Mouse (Mus musculus) heart, embryonic 12.5 days (tissue): ENCODE results near the gene Emd. TPM values are rescaled to one million over a fixed set of nuclear protein-coding genes. Genes with fewer than 3 reads are reported as not detected.
A peak's percentile ranks its signal among the peaks of the same experiment; 100 is the strongest.

Source experiments
- ATAC-seq: fragments of 200-750 bp; cut with Nextera tagmentation; 2 replicates; pipeline ENCODE4 v1.8.0; 2017; ENCODE audit warnings: moderate TSS enrichment, moderate library complexity; ENCODE audit not compliant: insufficient number of reproducible peaks, low FRiP score
- H3K27ac ChIP-seq: fragments of 300-500 bp; sonication (generic); 2 replicates; pipeline ENCODE4 v1.5.1; 2016; ENCODE audit warnings: mild to moderate bottlenecking, moderate library complexity; ENCODE audit not compliant: poor library complexity, severe bottlenecking
- H3K27me3 ChIP-seq: fragments of 300-500 bp; sonication (generic); replicated peaks from 2 replicates; pipeline ENCODE4 v1.6.1; 2016; ENCODE audit warnings: mild to moderate bottlenecking, moderate library complexity
- H3K36me3 ChIP-seq: fragments of 300-500 bp; sonication (generic); 2 replicates; pipeline ENCODE4 v1.6.1; 2016; ENCODE audit warnings: mild to moderate bottlenecking, moderate library complexity
- H3K4me1 ChIP-seq: fragments of 300-500 bp; sonication (generic); replicated peaks from 2 replicates; pipeline ENCODE4 v1.6.1; 2016; ENCODE audit warnings: mild to moderate bottlenecking
- H3K4me2 ChIP-seq: fragments of 300-500 bp; sonication (generic); 2 replicates; pipeline ENCODE4 v1.6.1; 2016; ENCODE audit warnings: mild to moderate bottlenecking, moderate library complexity
- H3K4me3 ChIP-seq: fragments of 300-500 bp; sonication (generic); 2 replicates; pipeline ENCODE4 v1.5.1; 2016; ENCODE audit warnings: mild to moderate bottlenecking
- H3K9ac ChIP-seq: fragments of 300-500 bp; sonication (generic); 2 replicates; pipeline ENCODE4 v1.6.1; 2016; ENCODE audit warnings: mild to moderate bottlenecking, moderate library complexity
- H3K9me3 ChIP-seq: fragments of 300-500 bp; sonication (generic); replicated peaks from 2 replicates; pipeline ENCODE4 v1.6.1; 2016; ENCODE audit warnings: mild to moderate bottlenecking, moderate library complexity
- whole genome bisulfite sequencing: fragments of 180-500 bp; shearing (Covaris S2); methylation state at CpG from one replicate; pipeline ENCODE4 v1.1.7; 2016; 5-methylcytosine and 5-hydroxymethylcytosine counted together
- polyA plus RNA-seq: library from polyadenylated mRNA; unstranded; fragments of >200 nt; fragmentation: Nextera tagmentation; extraction: Ambion mirVana; gene quantifications from 2 replicates; pipeline ENCODE4 v1.2.1, GENCODE M21; 2016

Gene Emd
- polyA plus RNA-seq, 1 experiment from 2014 or later, result 17.3 TPM

DNA sequence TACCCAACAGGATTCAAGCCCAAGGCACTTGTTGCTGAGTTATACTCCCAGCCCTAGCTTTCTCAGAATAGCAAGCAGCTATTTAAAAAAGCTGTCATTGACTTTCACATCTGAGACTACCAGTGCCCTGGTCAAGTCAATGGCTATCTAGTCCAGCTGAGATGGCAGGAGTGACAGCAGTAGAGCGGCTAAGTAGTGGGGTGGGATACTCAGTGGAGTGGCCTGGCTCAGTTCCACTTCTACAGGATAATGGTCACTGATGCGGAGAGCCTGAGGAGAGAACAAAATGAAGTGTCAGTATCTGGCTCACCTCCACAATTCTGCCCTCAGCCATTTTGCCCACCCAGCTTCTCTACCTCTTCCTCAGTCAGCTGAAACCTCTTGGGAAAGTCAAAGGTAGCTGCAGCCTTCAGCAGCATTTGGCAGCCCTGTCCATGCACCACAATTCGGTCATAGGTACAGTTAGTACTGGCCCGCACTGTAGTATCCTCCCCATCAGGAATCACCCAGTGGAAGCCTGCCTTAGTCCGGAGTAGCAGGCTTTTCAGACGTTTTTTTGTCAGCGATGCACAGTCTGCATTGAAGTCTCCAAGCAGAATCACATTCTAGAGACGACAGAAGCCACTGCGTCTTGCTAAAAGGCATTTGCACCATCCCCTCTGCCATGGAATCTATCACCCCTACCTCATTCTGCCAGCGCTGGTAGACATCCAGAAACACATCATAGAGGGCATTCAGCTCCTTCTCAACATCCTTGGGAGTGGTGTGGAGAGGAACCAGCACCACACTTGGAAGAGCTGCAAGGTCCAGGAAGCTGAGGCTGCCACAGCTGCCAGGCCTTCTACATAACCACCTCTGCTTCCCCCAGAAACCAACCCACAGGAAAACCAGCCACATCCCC lies 19.2 kb downstream of the Emd start:
- WGBS, result 25% methylated on average over 10 of the region's 10 CpGs
- peaks cover 7% of the 10 kb centered on the region for H3K36me3 ChIP-seq
- no peaks in the 10 kb centered on the region for H3K9me3 ChIP-seq
- no peak overlapping the region for H3K27ac ChIP-seq
- no peak for ATAC-seq
- H3K9ac ChIP-seq, result no peak overlapping the region
- H3K27me3 ChIP-seq, result no peaks in the 10 kb centered on the region
- no peaks in the 10 kb centered on the region for H3K4me1 ChIP-seq
- no peak overlapping the region for H3K4me2 ChIP-seq
- no peak overlapping the region for H3K4me3 ChIP-seq

GRCm38 (mm10) chrX:74277916-74278315 lies 23.4 kb downstream of the Emd start:
- H3K9me3 ChIP-seq, result no peaks in the 10 kb centered on the region
- no peak overlapping the region for H3K9ac ChIP-seq
- no peak overlapping the region for H3K4me2 ChIP-seq
- H3K27me3 ChIP-seq, result no peaks in the 10 kb centered on the region
- no peak overlapping the region for H3K4me3 ChIP-seq
- 64% methylated on average over 8 of the region's 8 CpGs for WGBS
- H3K27ac ChIP-seq, result no peak overlapping the region
- no peaks in the 10 kb centered on the region for H3K36me3 ChIP-seq
- no peaks in the 10 kb centered on the region for H3K4me1 ChIP-seq
- ATAC-seq, result no peak

DNA sequence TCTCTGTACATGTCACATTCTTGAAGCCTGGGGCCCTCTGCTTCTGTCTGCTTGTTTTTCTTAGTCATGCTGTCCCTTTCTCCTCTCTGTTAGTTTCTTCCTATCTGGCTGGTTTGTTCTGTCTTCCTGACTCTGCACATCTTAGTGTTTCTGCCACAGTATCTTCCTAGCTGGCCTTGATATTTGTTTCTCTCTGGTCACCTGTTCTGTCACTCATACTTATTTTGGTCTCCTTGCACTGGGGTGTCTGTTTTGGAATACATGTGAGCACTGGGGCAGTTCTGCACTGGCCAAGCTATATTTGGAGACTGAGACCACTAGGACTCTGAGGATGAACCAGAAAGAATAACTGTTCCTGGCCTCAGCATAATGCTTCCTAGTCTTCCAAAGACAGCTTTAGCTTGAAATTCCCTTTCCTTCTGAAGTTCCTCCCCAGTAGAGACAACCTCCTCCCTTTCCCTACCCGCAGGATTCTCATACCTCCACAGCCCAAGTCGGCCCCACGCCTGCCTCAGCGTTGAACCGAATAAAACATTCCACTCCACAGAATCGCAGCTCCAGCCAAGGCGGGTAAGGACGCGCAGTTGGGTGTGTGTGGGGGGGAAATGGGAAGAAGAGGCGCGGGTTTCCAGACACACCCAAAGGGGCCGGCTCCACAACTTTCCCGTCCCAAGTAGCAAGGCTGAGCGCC lies 26.7 kb downstream of the Emd start:
- peak overlapping the region; percentile 88 for H3K27ac ChIP-seq
- peak; percentile 23 for ATAC-seq
- 9% methylated on average over 14 of the region's 14 CpGs for WGBS

GRCm38 (mm10) chrX:74281732-74282394 lies 27.4 kb downstream of the Emd start, which contains the start of the genes Taz and Dnase1l1:
Gene Taz, plus strand, starts transcription at chrX:74281912.
Gene Dnase1l1, minus strand, starts transcription at chrX:74282337.
- peak; percentile 93 for ATAC-seq
- 12% methylated on average over 16 of the region's 16 CpGs for WGBS
- H3K4me3 ChIP-seq, result peak within 1 kb of the TSS; percentile 57

More for the DNA sequence above, 26.7 kb downstream of the Emd start:
- no peaks in the 10 kb centered on the region for H3K27me3 ChIP-seq
- H3K9ac ChIP-seq, result peak overlapping the region; percentile 79
- peak overlapping the region; percentile 57 for H3K4me3 ChIP-seq
- 0 out of 2 replicates have a peak, but pooled peaks cover 2% of the 10 kb centered on the region for H3K36me3 ChIP-seq
- H3K4me2 ChIP-seq, result peak overlapping the region; percentile 80
- no peaks in the 10 kb centered on the region for H3K9me3 ChIP-seq
- peaks cover 7% of the 10 kb centered on the region for H3K4me1 ChIP-seq

DNA sequence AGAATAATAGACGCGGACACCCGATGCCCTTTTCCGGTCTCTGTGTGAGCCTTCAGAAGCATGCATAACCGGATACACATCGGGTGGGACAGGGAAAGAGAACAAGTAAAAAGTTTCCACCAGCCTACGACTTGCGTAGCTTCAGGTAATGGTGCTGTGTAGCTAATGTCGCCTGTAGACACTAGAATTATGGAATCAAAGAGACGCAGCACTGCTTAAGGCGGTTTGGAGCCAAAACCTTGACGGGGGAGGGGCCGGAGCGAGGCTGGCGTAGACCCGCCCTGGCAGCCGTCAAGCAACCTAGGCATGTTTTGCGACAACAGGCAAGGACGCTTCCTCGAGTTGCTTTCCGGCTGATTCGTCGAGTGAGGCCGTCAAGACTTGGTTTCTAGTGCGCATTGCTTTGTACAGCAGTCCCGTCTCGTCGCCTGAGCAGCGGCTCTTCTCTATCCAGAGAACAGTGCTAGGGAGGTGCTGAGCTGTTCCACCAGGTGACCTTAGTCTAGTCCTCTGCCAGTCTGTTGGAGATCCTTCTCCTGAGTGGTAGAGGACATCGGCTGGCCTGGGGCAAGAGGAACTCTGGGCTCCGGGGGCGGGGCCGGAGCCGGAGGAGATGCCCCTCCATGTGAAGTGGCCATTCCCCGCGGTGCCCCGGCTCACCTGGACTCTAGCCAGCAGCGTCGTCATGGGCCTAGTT lies 28.1 kb downstream of the Emd start:
- Histone ChIP-seq H3K27me3 (no peaks in the 10 kb centered on the region), H3K36me3 (0 out of 2 replicates have a peak, but pooled peaks cover 3% of the 10 kb centered on the region), H3K4me1 (peaks cover 7% of the 10 kb centered on the region), H3K9me3 (no peaks in the 10 kb centered on the region), H3K4me2 (peak overlapping the region; percentile 80), H3K27ac (peak overlapping the region; percentile 88), H3K9ac (peak overlapping the region; percentile 79), H3K4me3 (peak overlapping the region; percentile 57)
- WGBS, result 16% methylated on average over 39 of the region's 39 CpGs
- peak; percentile 76 for ATAC-seq

More at GRCm38 (mm10) chrX:74281732-74282394, 27.4 kb downstream of the Emd start, which contains the start of the genes Taz and Dnase1l1:
- Histone ChIP-seq H3K27me3 (no peaks in the 10 kb centered on the region), H3K27ac (peak within 1 kb of the TSS; percentile 88), H3K4me1 (peaks cover 7% of the 10 kb centered on the region), H3K9me3 (no peaks in the 10 kb centered on the region), H3K9ac (peak within 1 kb of the TSS; percentile 79), H3K36me3 (0 out of 2 replicates have a peak, but pooled peaks cover 3% of the 10 kb centered on the region), H3K4me2 (peak within 1 kb of the TSS; percentile 80)

DNA sequence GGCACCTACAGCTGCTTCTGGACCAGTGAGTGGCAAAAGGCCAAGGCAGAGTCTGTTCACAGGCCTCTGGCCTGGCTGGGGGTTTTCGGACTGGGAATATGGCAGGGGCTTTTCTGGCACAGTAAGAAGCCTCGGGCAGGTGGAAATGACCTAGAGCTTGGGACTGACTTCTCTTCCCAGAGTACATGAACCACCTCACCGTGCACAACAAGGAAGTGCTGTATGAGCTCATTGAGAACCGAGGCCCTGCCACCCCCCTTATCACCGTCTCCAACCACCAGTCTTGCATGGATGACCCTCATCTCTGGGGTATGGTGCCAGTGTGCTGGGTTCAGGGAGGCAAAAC lies 28.6 kb downstream of the Emd start:
- Histone ChIP-seq H3K27me3 (no peaks in the 10 kb centered on the region), H3K4me2 (peak overlapping the region; percentile 80), H3K9ac (peak overlapping the region; percentile 79), H3K9me3 (no peaks in the 10 kb centered on the region), H3K36me3 (peaks cover 8% of the 10 kb centered on the region; the same call in 1 of the 2 replicates), H3K4me1 (peaks cover 7% of the 10 kb centered on the region), H3K27ac (peak overlapping the region; percentile 88), H3K4me3 (peak overlapping the region; percentile 57)
- WGBS, result 44% methylated on average over 5 of the region's 5 CpGs
- ATAC-seq, result no peak

DNA sequence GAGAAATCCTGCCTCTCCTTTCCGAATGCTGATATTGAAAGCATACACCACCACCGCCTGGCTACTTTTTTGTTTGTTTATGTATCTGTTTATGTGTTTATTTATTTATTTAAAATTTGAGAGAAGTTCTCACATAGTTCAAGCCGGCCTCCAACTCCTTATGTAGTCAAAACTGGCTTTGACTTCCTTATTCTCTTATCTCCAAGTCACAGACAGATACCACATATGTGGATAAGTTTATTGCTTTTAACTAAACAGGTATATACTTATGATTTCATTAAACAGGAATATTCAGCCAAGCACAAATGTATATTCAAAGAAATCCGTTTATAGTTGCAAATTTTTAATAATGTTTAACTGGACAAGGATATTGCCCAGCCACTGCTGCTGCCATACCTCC lies 38.9 kb downstream of the Emd start:
- Histone ChIP-seq H3K4me3 (no peak overlapping the region), H3K27ac (no peak overlapping the region), H3K9ac (no peak overlapping the region), H3K27me3 (no peaks in the 10 kb centered on the region), H3K9me3 (no peaks in the 10 kb centered on the region), H3K4me1 (no peaks in the 10 kb centered on the region; the same call in 1 of the 2 replicates), H3K4me2 (no peak overlapping the region), H3K36me3 (peaks cover 18% of the 10 kb centered on the region)
- no peak for ATAC-seq
- WGBS, result 74% methylated on average over 4 of the region's 4 CpGs

DNA sequence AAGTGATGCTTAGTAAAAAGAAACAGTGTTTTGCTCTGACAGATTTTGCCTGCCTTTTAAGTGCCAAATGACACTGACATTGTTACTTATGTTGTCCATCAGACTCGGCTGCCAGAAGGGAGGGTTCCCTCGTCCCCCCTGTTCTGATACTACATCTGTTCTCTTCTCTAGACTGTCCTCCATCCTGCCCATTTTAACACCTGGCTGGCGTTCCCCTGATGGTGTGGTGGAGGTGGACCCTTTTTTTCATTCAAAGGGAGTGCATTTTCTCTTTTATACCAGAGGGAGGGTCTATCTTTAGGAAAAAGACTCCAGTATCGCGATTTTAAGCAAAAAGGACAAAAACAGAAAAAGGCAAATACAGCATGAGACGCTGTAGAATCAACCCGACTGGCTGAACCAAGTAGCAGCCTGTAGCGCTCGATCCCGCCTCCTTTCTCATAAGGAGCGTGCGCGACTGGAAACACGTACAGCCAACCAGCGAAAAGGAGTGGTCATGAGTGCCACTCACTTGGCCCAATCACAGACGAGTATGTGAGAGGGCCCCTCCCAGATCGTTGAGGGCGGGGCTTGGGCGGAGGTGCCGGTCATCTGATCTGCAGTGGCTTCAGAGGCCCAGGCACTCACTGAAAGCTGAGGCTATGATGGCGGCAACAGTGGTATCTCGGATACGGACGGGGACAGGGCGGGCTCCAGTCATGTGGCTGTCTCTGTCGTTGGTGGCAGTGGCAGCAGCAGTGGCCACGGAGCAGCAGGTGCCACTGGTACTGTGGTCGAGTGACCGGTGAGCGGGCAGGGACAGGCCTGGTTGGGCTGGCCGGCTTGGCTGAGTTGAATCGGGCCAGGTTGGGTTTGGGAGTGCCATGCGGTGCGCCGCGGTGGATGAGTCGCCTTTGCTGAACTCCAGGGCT lies 42.3 kb downstream of the Emd start, which contains the start of gene Atp6ap1:
Gene Atp6ap1 (plus strand): TSS at position 560 of the 911 bp plus-strand sequence.
- Histone ChIP-seq H3K36me3 (peaks cover 23% of the 10 kb centered on the region), H3K27ac (peak within 1 kb of the TSS; percentile 36), H3K4me3 (peak within 1 kb of the TSS; percentile 63), H3K4me1 (no peaks in the 10 kb centered on the region; the same call in 1 of the 2 replicates), H3K9ac (peak within 1 kb of the TSS; percentile 82), H3K27me3 (no peaks in the 10 kb centered on the region), H3K9me3 (no peaks in the 10 kb centered on the region), H3K4me2 (peak within 1 kb of the TSS; percentile 77)
- 15% methylated on average over 37 of the region's 37 CpGs for WGBS
- peak; percentile 99 for ATAC-seq

- Histone ChIP-seq H3K4me3 (no peak overlapping the region), H3K9me3 (no peaks in the 10 kb centered on the region), H3K4me1 (no peaks in the 10 kb centered on the region; the same call in 1 of the 2 replicates), H3K4me2 (no peak overlapping the region), H3K27me3 (no peaks in the 10 kb centered on the region), H3K9ac (no peak overlapping the region), H3K36me3 (peaks cover 37% of the 10 kb centered on the region), H3K27ac (no peak overlapping the region)
- no peak for ATAC-seq
- WGBS, result 69% methylated on average over 1 of the region's 1 CpGs
Measured at GRCm38 (mm10) chrX:74298348-74298747, 43.9 kb downstream of the Emd start.
